Mouse (Mus musculus): ENCODE measurements around the gene Akt3. TPM values are rescaled to one million over a fixed set of nuclear protein-coding genes. Genes with fewer than 3 reads are reported as not detected.

The Akt3 gene
- total RNA-seq (2021) = 10 to 100 TPM; 20.4 to 23.8 TPM

DNA sequence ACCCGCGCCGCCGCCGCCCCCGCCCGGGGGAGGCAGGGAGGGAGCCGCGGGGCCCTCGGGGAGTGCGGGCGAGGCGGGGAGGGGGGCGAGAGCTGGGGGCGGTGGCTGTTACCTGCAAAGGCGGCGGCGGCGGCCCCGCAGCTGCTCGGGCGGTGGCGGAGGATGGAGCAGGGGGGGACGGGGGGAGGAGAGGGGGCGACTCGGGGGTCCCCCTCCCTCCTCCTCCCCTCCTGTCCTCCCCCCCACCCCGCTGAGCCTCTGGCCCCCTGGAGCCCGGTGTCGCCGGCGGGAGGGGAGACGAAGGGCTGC lies at the start of gene Akt3:
Gene Akt3 (minus strand): TSS at position 170 of the 309 bp plus-strand sequence.
- intact Hi-C loops (cut with DNase I) = loop anchor here (5.0 kb wide), 1 partner anchor 184 kb away; the partner anchor contains the start of gene Zbtb18
- no peak for DNase-seq (ENCODE audit: low spot score)

DNA sequence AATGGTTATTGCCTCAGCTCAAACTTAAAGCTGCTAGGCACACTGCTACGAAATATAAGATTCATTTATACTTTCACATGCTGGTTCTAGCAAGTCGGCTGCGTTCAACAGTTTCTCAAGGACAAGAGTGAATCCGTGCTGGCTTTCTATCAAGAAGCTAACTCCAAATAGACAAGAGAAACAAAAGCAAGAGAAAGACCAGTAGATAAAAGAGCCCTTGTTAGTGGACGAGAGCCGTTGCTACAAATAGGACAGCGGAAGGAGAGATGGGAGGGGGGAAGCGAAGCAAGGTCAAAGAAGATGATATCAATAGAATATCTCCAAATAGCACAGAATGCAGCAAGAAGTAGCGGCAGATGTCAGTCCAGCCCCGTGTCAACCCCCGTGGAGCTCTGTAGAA lies 49.5 kb upstream of the Akt3 start:
- no peak for DNase-seq (ENCODE audit: low spot score)
- intact Hi-C loops (cut with DNase I) = no loop called here

DNA sequence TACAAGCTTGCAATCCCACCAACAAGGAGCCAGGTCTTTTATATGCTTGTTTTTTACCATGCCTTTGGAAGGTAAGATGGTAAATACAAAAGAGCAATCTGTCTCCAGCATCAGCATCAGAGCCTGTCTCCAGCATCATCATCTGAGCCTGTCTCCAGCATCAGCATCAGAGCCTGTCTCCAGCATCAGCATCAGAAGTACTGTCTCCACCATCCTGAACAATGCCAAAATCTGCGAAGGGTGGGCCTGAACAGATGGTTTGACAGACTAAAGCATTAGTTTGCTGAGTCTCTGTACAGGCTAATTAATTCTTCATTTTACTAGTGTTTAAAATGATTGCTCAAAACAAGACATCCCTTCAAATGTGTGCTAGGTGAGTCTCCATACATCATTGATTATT lies 40.2 kb upstream of the Akt3 start:
- no peak for DNase-seq (ENCODE audit: low spot score)
- intact Hi-C loops (cut with DNase I) = no loop called here

DNA sequence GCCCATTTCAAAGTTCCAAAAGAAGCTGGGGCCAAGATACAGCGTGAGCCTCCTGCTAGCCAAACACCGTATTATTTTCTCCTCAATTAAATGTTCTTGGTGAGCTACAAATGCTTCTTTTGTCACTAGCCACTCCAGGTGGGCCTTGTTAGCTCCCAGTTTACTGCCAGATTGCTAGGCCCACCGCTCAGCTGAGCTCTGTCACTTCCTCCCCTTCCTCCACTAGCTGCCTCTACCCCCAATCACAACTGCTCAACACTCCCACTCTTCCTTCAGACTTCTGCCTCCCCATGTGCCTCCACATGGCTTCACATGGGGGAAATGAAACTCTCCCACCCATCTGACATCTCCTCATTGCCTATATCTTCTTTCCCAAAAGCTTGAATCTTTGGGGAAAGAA lies 28.8 kb upstream of the Akt3 start:
- intact Hi-C loops (cut with DNase I) = no loop called here

DNA sequence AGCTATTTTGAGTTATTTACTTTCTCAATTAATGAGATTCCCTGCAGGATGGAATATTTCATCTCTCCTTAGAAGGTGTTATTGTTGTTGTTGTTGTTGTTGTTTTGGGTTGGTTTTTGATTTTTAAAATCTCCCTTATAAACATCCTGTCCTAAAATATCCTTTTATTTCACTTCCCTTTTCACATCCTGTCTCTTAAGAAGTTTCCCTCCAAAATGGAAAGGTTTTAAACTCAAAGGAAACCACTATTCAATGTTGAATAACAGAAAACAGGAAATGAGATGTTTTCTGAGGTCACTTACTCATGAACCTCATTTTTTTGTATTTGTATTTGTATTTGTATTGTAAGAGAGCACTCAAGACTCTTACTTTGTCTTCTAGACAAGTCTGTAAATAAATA lies 23.9 kb upstream of the Akt3 start:
- intact Hi-C loops (cut with DNase I) = no loop called here
- no peak for DNase-seq (ENCODE audit: low spot score)

More for the DNA sequence above, 28.8 kb upstream of the Akt3 start:
- DNase-seq (ENCODE audit: low spot score) = no peak

DNA sequence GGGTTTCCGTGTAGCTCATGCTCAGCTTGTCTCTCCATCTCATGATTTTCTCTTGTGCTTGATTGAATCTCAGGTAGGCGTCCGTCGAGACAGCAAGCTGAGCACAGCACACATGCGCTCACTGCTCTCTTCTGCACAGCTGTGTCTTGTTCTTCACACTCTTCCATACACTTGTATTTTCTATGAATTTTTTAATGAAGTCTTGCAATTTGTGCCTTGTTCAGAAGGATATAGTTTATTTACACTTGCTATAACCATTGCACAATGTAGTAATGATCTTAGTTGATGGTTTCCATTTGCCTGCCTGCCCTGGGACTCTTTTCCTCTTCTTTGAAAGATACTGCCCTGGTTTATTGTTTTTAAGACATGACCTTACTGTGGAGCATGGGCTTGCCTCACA lies 19.4 kb upstream of the Akt3 start:
- no peak for DNase-seq (ENCODE audit: low spot score)
- intact Hi-C loops (cut with DNase I) = no loop called here

DNA sequence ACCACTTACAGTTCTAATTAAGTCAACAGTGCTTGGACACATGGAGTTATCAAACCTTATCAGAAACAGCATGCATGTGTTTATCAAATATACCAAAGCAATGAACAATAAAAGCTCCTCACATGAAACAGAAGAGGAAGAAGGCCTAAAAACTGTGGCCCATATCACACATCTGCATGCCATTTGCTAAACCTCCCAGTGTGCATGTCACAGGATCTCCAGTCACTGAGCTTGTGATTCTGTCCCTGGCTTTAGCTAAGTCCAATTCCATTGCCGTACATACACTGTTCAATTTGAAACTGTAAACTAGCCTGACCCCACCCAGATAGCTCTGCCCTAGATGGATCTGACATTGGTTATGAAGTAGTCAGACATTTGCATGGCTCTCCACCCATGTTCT lies 9.6 kb upstream of the Akt3 start:
- no peak for DNase-seq (ENCODE audit: low spot score)
- intact Hi-C loops (cut with DNase I) = loop anchor here (5.0 kb wide), 1 partner anchor 70 kb away; no protein-coding TSS in a partner anchor

DNA sequence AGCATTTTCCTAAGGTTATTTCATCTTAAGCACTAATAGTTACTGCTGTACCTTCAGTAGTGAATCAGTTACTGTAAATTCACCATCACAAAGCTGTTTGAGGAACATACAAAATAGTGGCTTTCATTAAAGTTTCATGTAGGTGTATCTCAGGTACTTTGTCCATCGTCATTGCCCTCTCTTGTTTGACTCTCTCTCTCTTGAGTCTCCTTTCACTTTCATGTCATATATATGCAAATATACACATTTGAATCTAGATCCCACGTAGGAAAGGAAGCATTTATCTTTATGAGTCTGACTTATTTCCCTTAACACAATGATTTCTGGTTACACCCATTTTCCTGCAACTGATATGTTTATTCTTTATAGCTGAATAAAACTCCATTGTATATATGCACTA lies 4.9 kb upstream of the Akt3 start:
- no peak for DNase-seq (ENCODE audit: low spot score)
- intact Hi-C loops (cut with DNase I) = no loop called here

DNA sequence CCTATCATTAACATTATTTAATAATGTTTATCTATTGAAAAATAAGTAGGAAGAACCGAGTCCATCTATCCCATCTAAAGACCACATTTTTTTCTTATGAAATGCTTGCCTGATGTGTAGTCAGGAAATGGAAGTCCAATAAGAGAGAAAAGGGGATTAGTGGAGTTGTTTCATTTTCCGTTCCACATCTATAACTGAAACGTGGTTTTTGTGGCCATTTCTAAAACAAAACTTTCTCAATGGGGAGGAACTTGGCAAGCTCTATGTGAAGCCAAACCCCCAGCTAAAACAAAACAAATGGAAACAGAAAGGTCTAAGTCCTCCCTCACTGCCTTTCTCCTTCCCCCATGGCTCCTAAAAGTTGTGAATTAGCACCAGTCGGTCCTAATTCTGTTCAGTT lies 2.8 kb upstream of the Akt3 start:
- intact Hi-C loops (cut with DNase I) = no loop called here

DNA sequence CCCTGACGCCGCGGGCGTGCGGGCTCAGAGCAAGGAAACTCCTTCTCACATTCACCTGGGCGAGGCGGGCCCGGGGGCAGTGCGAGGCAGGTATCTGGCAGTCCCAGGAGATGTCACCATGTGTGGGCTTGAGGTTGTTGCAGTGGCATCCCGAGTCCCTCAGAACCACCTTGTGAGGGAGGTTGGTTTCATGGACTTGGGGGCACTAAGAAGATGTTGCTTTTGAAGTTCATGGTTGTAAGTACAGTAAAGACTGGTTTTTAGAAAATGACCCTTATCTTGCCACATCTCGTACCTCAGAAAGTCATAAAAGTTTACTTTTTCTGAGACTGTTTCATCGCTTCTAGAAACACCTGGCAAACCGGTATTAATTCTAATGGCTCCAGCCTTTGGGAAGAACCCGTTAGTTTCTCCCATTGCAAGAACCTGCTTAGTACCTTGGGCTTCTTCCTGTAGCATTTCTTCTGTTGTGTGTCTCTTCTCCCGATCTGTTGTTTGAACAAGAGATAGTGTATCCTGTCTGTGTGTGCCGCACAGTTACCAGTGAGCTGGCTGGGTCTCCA lies 1.1 kb upstream of the Akt3 start:
- intact Hi-C loops (cut with DNase I) = loop anchor here (5.0 kb wide), 1 partner anchor 183 kb away; the partner anchor contains the start of gene Zbtb18
- DNase-seq (ENCODE audit: low spot score) = no peak

More for the DNA sequence above, 2.8 kb upstream of the Akt3 start:
- DNase-seq (ENCODE audit: low spot score) = no peak

DNA sequence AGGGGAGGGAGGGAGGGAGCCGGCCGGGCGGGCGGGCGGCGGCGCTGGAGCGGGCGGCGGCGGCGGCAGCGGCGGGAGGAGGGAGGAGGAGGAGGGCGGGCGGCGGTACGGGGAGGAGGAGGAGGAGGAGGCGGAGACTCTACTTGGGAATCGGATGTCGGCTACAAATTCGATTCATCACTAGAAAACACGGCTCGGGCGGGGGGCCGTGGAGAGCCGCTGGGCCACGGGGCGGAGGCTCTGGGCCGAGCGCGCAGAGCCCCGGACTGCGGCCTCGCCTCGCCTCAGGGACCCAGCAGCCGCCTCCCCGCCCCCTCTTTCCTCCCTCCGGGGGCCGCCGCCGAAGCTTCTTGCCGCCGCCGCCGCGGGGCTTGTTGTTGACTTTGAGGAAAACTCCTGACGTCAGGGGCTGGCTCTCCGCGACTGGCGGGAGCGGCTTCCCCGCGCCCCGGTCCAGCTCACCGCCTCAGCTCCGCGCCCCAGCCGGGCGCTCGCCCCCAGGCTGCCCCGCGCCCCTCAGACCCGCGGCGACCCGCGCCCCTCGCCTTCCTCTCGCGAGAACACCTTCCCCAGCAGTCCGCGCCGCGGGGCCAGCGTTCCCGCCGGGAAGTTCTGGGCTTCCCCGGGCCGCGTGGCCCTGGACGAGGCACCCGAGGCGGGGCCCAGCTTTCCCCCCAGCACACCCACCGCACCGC lies 487 bp upstream of the Akt3 start:
- intact Hi-C loops (cut with DNase I) = loop anchor here (5.0 kb wide), 1 partner anchor 184 kb away; the partner anchor contains the start of gene Zbtb18
- peak; percentile 74 for DNase-seq (ENCODE audit: low spot score)

DNA sequence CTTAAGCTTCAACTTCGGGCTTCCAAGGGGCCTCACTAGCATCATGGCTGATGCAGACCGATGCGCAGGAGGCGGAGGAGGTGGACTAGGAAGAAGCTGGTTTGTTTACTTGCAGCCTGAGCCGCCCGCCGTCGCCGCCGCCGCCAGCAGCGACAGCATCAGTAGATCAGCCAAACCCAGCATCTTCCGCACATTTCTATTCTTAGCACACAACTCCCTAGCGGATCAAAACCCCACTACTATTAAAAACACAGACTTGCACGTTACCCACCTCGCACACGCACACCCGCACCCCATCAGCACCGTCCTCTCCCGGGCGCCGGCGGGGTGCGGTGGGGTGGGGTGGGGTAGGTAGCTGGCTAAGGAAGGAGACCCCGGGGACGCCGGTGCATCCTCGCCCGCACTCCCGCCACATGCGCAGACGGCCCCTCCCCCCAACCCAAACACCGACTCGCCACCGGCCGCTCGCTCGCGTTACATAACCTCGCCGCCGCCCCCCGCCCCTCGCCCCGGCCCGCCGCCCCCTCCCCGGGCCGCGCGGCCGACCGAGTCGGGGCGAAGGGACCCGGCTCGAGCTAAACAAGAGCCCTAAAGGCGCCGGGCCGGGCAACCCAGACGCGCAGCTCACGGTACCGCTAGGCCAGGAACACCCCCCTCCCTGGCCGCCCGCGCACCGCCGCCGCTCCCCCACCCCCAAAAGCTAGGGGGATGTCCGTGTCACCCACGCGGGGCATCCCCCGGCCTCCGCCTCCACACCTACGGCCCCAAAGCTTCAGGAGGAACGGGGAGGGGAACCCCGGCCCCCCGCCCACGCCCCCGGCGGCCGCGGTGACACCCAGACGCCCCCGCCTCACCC lies 597 bp downstream of the Akt3 start:
- intact Hi-C loops (cut with DNase I) = loop anchor here (5.0 kb wide), 1 partner anchor 185 kb away; the partner anchor contains the start of gene Zbtb18
- peak; percentile 41 for DNase-seq (ENCODE audit: low spot score)

DNA sequence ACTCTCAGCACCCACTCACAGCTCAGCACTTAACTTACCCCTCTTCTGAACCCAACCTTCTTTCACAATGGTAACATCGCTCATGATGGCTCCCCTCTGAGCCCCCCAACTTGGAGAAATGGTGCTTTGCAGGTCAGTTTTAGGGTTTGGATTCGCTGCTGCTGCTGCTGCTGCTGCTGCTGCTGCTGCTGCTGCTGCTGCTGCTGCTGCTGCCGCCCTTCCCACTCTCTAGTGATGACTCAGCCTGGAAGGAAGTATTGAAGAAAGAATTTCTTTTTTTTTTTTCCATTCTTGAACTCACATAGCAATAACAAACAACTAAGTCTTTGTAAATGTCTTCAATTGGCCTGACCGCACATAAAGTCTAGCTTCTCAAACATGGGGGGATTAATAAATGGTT lies 9.4 kb downstream of the Akt3 start:
- DNase-seq (ENCODE audit: low spot score) = no peak
- intact Hi-C loops (cut with DNase I) = no loop called here

DNA sequence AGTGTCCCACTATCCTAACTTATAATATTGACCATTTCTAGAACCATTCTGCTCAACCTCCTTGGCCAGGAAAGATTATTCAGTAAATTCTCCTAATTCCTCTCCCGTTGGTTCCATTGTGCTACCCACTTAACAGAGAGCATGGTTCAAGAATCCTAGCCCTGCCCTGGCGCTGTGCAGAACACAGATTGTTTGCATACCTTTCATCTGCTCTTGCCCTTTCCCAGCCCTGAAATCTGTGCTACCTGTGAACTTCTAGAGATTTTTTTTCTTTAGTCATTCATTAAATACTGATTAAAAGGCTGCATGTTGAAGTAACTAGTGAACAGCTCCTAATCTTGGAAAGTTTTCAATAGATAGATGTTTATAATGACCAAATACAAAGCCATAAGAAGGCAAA lies 19.6 kb downstream of the Akt3 start:
- DNase-seq (ENCODE audit: low spot score) = no peak

DNA sequence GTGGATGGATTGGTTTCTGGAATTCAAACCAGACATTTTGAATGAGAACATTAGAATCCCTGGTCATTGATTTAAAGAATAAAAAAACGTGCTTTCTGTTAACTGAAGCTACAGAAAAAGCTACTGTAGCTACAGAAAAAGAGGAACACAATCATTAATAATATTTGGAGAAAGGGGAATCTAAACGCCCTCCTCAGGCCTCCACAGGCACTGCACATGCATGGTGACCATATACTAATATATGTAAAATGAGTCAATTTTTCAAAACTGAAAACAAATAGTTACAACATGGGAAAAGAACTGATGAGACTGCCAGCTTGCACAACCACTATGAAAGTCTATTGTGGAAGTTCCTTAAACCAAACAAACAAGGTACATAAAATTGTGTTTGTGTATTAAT lies 21.3 kb downstream of the Akt3 start:
- intact Hi-C loops (cut with DNase I) = no loop called here
- no peak for DNase-seq (ENCODE audit: low spot score)

More for the DNA sequence above, 19.6 kb downstream of the Akt3 start:
- intact Hi-C loops (cut with DNase I) = no loop called here

DNA sequence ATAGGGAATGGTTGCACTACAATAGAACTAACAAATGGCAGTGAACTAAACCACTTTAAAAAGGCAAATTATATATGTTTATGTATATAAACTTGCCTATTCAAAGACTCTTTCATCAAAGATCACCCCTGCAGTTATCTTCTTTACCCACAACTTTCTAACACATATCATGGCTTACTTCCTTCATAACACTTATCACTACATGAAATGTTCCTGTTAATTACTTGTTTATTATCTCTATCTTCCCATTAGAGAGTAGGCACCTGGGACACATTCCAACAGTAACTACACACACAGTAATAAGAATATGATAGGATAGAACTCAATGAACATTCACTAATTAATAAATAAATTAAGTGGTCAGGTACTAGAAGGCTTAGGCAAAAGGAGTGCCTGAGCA lies 21.8 kb downstream of the Akt3 start:
- intact Hi-C loops (cut with DNase I) = no loop called here
- DNase-seq (ENCODE audit: low spot score) = no peak

DNA sequence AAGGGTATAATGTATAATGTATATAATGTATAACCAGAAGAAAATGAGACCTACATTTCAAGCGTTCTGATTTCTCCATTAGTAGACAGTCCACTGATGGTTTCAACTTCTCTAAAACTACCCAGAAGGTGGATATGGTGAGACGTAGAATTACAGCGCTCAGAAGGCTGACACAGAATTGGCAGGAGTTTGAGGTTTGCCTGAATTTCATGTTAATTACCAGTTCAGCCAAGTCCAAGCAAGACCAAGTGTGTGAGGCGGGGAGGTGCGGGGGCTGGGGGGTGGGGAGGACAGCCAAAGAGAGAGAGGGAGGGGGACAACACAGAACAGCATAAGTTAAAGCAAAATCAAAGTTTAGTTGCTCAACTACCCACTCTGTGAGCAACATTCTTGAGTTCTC lies 23.5 kb downstream of the Akt3 start:
- intact Hi-C loops (cut with DNase I) = no loop called here
- no peak for DNase-seq (ENCODE audit: low spot score)

DNA sequence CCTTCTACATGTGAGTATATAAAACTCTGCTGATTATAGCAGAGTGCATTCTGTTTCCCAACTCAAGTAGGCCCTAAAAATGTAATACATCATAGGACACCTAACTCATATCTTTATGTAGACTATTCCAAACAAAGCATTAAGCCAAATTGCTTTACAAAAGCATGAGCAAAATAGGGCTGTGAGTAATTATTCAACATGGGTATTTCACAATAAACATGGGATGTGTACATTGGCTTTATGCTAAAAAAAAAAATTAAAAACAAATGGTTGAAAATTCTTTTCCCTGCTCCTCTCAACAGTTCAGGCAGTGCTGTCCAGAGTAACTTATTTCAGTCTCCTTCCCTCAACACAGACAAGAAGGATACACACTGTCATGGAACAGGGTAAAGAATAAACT lies 26.9 kb downstream of the Akt3 start:
- DNase-seq (ENCODE audit: low spot score) = no peak
- intact Hi-C loops (cut with DNase I) = no loop called here

DNA sequence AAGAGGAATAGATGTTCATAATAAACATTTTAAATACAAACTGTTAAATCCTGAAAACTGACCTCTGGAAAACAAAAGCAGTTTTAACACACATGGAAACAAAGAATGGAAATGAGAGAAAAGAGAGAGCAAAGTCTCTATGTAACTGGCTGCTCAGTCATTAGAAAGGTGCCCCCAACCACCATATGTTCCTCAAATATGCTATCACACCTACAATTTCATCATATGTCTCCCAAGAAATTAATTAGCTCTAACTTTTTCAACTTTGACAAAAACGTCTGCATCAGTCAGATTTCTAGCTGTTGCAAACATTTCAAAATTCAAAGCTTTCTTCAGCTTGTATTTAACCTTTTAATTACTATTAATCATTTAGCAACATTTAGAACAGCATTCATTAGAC lies 59.0 kb downstream of the Akt3 start:
- DNase-seq (ENCODE audit: low spot score) = no peak
- intact Hi-C loops (cut with DNase I) = no loop called here

DNA sequence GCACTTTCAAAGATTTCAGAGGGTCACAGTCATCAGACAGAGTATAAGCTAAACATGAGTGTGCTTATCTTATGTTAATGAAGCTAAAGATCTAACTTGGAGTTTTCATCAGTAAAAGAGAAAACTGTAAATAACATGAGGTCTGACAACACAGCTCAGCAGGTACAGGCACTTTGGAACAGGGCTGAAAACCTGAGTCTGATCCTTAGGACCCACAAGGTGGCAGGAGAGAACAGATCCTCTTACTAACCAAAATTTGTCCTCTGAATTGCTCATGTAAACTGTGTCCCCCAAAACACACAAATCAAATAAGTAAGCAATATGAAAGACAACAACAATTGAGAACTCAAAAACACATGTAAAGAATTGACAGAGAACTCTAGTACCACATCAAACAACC lies 62.8 kb downstream of the Akt3 start:
- no peak for DNase-seq (ENCODE audit: low spot score)
- intact Hi-C loops (cut with DNase I) = no loop called here

DNA sequence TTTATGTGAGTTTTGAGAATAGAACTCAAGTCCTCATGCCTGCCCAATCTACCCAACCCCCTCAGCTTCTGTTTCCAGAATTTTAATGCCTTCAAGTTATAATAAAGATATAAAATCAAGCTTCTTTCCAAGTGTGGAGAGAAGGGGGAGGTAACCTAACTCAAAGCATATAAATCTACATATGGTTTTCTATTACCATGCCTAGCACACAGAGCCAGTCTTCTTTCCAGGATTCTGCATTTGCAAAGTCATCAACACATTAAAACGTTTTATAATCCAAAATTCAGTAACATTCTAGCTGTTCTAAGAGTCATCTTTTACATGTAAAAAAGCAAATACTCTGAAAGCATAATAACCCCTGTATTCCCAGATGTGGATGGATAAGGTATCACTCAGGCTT lies 63.7 kb downstream of the Akt3 start:
- no peak for DNase-seq (ENCODE audit: low spot score)
- intact Hi-C loops (cut with DNase I) = loop anchor here (5.0 kb wide), 2 partner anchors 488 to 508 kb away; no protein-coding TSS in a partner anchor

Data from heart, postnatal 25 days (tissue).